Mouse (Mus musculus): ENCODE results near the gene Cadps2. TPM values are rescaled to one million over a fixed set of nuclear protein-coding genes. Genes with fewer than 3 reads are reported as not detected.
A peak's percentile ranks its signal among the peaks of the same experiment; 100 is the strongest.

Cadps2 gene
- polyA plus RNA-seq, 1 experiment from 2014 or later: 6.2 TPM

DNA sequence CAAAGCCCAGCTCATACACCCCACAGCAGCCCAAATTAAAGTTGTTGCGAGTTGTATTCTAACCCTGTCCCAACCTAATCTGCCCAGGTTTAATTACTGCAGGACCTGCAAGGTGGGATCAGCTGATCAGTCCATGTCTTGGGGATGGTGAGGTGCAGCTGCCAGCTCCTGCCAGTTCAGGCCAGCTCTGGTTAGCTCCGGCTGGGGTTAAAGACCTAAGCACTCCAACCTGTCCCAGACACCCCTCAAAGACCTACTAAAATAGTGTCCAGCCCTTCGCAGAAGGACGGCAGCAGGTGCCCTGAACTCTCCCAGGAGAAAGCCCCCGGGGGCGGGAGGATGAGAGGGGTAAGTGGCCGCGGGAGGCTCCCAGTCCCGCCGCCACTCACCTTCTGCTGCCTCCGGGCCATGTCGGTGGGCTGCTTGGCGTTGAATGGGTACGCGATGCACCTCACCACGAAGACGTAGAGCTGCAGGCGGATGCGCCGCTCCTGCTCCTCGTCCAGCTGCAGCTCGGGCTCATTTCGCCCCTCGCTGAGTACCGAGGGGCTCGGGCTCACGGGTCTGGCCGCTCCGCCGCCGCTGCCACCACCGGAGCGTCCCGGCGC lies 716 bp downstream of the Cadps2 start:
- peak overlapping the region; percentile 80 for H3K4me3 ChIP-seq (ENCODE audit: low read length)
- peak overlapping the region; percentile 78 for H3K9ac ChIP-seq (replicated peaks; ENCODE audit: low read length)
- H3K9me3 ChIP-seq (ENCODE audit: low read length): peaks cover 3% of the 10 kb centered on the region
- peak overlapping the region; percentile 40; the same call in 1 of the 2 replicates for H3K27ac ChIP-seq (ENCODE audit: low read length)
- H3K27me3 ChIP-seq (ENCODE audit: insufficient read depth, low read length): no peaks in the 10 kb centered on the region
- peak; percentile 78 for ATAC-seq (ENCODE audit: low FRiP score, low TSS enrichment)
- WGBS: 1% methylated on average over 34 of the region's 35 CpGs
- no peaks in the 10 kb centered on the region for H3K36me3 ChIP-seq (ENCODE audit: insufficient read depth, low read length)
- H3K4me1 ChIP-seq (ENCODE audit: insufficient read depth, low read length): peaks cover 6% of the 10 kb centered on the region
- peak overlapping the region; percentile 72 for H3K4me2 ChIP-seq (replicated peaks; ENCODE audit: low read depth, low read length)

DNA sequence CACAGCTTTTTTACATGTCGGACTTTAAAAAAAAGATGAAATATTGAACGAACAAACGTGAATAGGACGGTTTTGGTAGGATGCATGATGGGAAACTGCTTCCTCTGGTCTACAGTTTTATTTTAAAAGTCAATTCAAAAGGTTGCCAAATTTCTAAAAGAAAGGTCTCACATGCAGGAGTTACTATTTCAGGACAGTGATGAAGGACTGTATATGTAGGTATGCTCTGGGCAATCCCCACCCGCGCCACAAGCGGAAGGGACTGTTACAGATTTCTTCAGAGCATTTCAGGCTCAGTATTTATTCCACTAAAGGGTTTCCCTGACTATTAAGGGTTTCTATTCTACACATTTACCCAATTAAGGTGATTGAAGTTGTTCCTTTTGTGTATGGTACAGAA lies 1.6 kb downstream of the Cadps2 start:
- 88% methylated on average over 7 of the region's 7 CpGs for WGBS
- Histone ChIP-seq H3K4me3 (ENCODE audit: low read length) (no peak overlapping the region; the same call in 1 of the 2 replicates), H3K36me3 (ENCODE audit: insufficient read depth, low read length) (no peaks in the 10 kb centered on the region), H3K4me2 (replicated peaks; ENCODE audit: low read depth, low read length) (peak overlapping the region; percentile 72; the same call in 1 of the 2 replicates), H3K9me3 (ENCODE audit: low read length) (peaks cover 3% of the 10 kb centered on the region), H3K4me1 (ENCODE audit: insufficient read depth, low read length) (peaks cover 6% of the 10 kb centered on the region), H3K27me3 (ENCODE audit: insufficient read depth, low read length) (no peaks in the 10 kb centered on the region), H3K9ac (replicated peaks; ENCODE audit: low read length) (no peak overlapping the region), H3K27ac (ENCODE audit: low read length) (no peak overlapping the region)
- no peak for ATAC-seq (ENCODE audit: low FRiP score, low TSS enrichment)

DNA sequence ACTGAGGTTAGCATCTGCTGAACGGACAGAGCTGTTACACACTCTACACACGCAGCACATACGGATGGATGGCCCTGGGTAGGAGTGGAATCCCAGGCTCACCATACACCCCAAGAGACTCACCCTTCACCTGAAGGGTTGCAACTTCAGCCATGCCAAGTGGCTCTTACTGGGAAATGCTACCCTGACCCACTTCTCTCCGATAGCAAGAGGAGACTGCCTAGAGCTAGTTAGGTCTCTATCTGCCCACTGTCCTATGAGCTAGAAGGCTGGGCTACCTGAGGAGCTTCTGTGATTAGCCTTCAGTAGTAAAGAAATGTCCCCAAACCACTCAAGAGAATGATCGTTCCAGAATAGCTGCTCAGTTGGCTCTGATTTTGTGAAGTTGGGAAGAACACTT lies 2.1 kb downstream of the Cadps2 start:
- H3K4me1 ChIP-seq (ENCODE audit: insufficient read depth, low read length): peaks cover 6% of the 10 kb centered on the region
- ATAC-seq (ENCODE audit: low FRiP score, low TSS enrichment): no peak
- H3K27ac ChIP-seq (ENCODE audit: low read length): no peak overlapping the region
- no peak overlapping the region for H3K9ac ChIP-seq (replicated peaks; ENCODE audit: low read length)
- H3K9me3 ChIP-seq (ENCODE audit: low read length): peaks cover 3% of the 10 kb centered on the region
- no peaks in the 10 kb centered on the region for H3K36me3 ChIP-seq (ENCODE audit: insufficient read depth, low read length)
- no peaks in the 10 kb centered on the region for H3K27me3 ChIP-seq (ENCODE audit: insufficient read depth, low read length)
- H3K4me2 ChIP-seq (replicated peaks; ENCODE audit: low read depth, low read length): 0 out of 2 replicates have a peak overlapping the region, but pooled peaks have one; percentile 72
- 82% methylated on average over 5 of the region's 5 CpGs for WGBS
- no peak overlapping the region for H3K4me3 ChIP-seq (ENCODE audit: low read length)

DNA sequence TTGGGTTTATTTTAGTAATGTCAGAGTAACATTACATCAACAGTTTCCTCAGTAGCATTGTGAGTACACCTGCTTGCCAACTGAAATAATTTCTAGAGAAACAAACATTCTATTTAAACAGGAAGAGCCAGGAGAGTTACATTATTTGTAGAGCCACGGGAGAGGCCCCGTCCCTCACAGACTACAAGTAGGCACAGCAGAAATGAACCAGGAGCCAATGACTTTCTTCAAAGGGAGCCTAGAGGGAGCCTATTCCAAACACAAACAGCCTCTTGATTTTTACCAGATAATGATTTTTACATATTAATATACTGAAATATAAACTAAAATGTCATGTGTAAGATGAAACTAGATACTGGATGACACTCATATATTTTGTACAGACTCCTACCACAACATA lies 2.5 kb downstream of the Cadps2 start:
- no peak overlapping the region for H3K4me2 ChIP-seq (replicated peaks; ENCODE audit: low read depth, low read length)

DNA sequence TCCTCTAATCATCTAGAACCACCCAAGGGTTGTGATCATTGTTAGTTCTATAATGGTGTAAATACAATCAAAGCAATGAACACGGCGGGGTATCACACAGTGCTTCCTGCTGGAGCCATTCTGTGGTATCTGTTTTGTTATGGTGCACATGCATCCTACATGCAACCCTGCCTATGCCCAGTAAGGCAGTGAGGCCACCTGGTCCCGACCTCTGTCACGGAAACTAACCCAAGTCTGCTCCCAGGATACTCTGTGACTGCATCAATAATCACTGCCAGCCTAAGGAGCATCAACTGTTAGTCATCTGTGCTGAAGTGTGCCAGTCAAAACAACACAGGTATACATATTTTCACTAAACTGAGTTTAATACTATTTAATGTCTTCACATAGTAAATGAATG lies 3.7 kb downstream of the Cadps2 start:
- Histone ChIP-seq H3K9ac (replicated peaks; ENCODE audit: low read length) (no peak overlapping the region), H3K27me3 (ENCODE audit: insufficient read depth, low read length) (no peaks in the 10 kb centered on the region), H3K27ac (ENCODE audit: low read length) (no peak overlapping the region), H3K36me3 (ENCODE audit: insufficient read depth, low read length) (no peaks in the 10 kb centered on the region), H3K9me3 (ENCODE audit: low read length) (no peaks in the 10 kb centered on the region), H3K4me1 (ENCODE audit: insufficient read depth, low read length) (peaks cover 6% of the 10 kb centered on the region), H3K4me3 (ENCODE audit: low read length) (no peak overlapping the region), H3K4me2 (replicated peaks; ENCODE audit: low read depth, low read length) (no peak overlapping the region)
- WGBS: 94% methylated on average over 4 of the region's 4 CpGs
- no peak for ATAC-seq (ENCODE audit: low FRiP score, low TSS enrichment)

More for the DNA sequence above, 2.5 kb downstream of the Cadps2 start:
- peaks cover 6% of the 10 kb centered on the region for H3K4me1 ChIP-seq (ENCODE audit: insufficient read depth, low read length)
- ATAC-seq (ENCODE audit: low FRiP score, low TSS enrichment): no peak
- H3K9me3 ChIP-seq (ENCODE audit: low read length): peaks cover under 1% of the 10 kb centered on the region
- no peaks in the 10 kb centered on the region for H3K36me3 ChIP-seq (ENCODE audit: insufficient read depth, low read length)
- WGBS: 38% methylated on average over 2 of the region's 2 CpGs
- no peak overlapping the region for H3K4me3 ChIP-seq (ENCODE audit: low read length)
- H3K9ac ChIP-seq (replicated peaks; ENCODE audit: low read length): no peak overlapping the region
- H3K27ac ChIP-seq (ENCODE audit: low read length): no peak overlapping the region
- no peaks in the 10 kb centered on the region for H3K27me3 ChIP-seq (ENCODE audit: insufficient read depth, low read length)

DNA sequence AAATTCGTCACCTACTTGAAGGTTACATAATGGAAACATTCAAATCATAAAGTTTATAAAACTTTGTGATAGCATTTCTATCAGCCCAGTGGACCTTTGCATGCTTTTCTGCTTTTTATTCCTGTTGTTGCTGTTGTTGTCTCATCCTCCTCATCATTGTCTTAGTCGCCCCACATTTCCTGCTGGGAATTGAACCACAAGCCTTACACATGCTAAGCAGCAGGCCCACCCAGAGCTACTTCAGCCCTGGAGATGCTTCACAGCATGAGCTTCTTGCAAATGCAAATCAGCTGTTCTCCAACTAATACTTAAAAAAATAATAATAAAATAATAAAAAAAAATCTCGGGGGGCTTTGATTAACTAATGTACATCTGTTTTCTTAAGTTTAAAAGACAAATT lies 8.5 kb downstream of the Cadps2 start:
- Histone ChIP-seq H3K9me3 (ENCODE audit: low read length) (no peaks in the 10 kb centered on the region), H3K4me2 (replicated peaks; ENCODE audit: low read depth, low read length) (no peak overlapping the region), H3K36me3 (ENCODE audit: insufficient read depth, low read length) (no peaks in the 10 kb centered on the region), H3K4me3 (ENCODE audit: low read length) (no peak overlapping the region), H3K9ac (replicated peaks; ENCODE audit: low read length) (no peak overlapping the region), H3K27ac (ENCODE audit: low read length) (no peak overlapping the region), H3K27me3 (ENCODE audit: insufficient read depth, low read length) (no peaks in the 10 kb centered on the region), H3K4me1 (ENCODE audit: insufficient read depth, low read length) (no peaks in the 10 kb centered on the region)
- ATAC-seq (ENCODE audit: low FRiP score, low TSS enrichment): no peak
- WGBS: 60% methylated on average over 3 of the region's 3 CpGs

DNA sequence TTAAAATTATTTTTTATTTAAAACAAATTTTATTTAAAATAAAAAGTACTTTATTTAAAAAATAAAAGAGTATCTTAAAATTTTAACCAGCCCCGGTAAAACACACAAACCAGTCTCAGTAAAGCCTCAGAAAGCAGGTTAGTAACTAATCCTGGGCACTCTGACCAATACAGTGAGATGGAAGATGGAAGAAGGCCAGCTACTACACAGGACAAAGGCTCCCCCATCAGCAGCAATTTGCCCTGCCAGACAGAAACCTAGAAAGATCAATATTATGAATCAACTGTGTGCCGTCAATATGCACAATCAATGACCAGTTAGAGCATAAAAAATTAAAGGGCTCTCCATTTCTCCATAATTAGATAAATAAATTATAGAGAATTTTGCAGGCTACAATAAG lies 9.9 kb downstream of the Cadps2 start:
- H3K4me3 ChIP-seq (ENCODE audit: low read length): no peak overlapping the region
- no peaks in the 10 kb centered on the region for H3K36me3 ChIP-seq (ENCODE audit: insufficient read depth, low read length)
- no peaks in the 10 kb centered on the region for H3K4me1 ChIP-seq (ENCODE audit: insufficient read depth, low read length)
- no peaks in the 10 kb centered on the region for H3K27me3 ChIP-seq (ENCODE audit: insufficient read depth, low read length)
- no peak for ATAC-seq (ENCODE audit: low FRiP score, low TSS enrichment)
- H3K9me3 ChIP-seq (ENCODE audit: low read length): no peaks in the 10 kb centered on the region
- no peak overlapping the region for H3K4me2 ChIP-seq (replicated peaks; ENCODE audit: low read depth, low read length)
- H3K27ac ChIP-seq (ENCODE audit: low read length): no peak overlapping the region
- WGBS: 88% methylated on average over 2 of the region's 2 CpGs
- no peak overlapping the region for H3K9ac ChIP-seq (replicated peaks; ENCODE audit: low read length)

DNA sequence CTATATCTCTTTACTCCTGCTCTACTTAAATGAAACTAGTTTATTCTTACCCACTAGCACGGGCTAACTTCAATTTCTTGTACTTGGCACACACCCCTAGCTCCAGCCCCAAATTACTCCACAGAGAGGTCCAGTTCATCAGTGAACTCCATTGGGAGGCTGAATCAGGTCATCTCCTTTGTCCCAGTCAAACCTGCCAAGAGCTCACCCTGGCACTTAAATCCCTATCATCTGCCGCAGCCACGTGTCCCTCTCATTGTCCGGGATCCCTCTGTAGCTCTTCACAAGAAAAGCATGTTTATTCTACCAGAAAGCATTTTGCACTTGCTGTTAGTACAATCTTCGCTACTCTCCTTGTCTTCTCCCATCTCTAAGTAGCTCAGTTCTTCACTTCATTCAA lies 17.4 kb downstream of the Cadps2 start:
- no peaks in the 10 kb centered on the region for H3K4me1 ChIP-seq (ENCODE audit: insufficient read depth, low read length)
- WGBS: 89% methylated on average over 5 of the region's 5 CpGs
- H3K27me3 ChIP-seq (ENCODE audit: insufficient read depth, low read length): no peaks in the 10 kb centered on the region
- no peak overlapping the region for H3K9ac ChIP-seq (replicated peaks; ENCODE audit: low read length)
- H3K9me3 ChIP-seq (ENCODE audit: low read length): no peaks in the 10 kb centered on the region
- no peak overlapping the region for H3K27ac ChIP-seq (ENCODE audit: low read length)
- no peak overlapping the region for H3K4me3 ChIP-seq (ENCODE audit: low read length)
- H3K36me3 ChIP-seq (ENCODE audit: insufficient read depth, low read length): no peaks in the 10 kb centered on the region
- ATAC-seq (ENCODE audit: low FRiP score, low TSS enrichment): no peak
- no peak overlapping the region for H3K4me2 ChIP-seq (replicated peaks; ENCODE audit: low read depth, low read length)

DNA sequence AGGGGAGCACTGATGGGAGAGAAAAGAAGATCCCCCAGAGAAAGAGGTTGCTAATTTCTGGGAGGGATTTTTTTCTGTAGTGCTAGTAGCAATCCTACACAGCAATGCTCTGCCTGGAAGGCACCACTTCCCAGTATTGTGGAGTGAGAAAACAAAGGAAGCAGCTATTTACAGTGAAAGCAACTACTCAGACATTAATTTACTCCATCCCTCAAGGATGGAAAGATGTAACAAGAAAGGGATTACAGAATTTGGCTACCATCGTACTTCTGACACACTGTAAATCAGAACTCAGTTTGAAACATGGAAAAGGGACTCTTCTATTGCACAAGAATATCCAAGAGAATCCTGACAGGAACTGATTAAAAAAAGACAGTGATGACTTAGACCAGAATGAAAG lies 29.1 kb downstream of the Cadps2 start:
- Histone ChIP-seq H3K4me3 (ENCODE audit: low read length) (no peak overlapping the region), H3K36me3 (ENCODE audit: insufficient read depth, low read length) (no peaks in the 10 kb centered on the region), H3K4me2 (replicated peaks; ENCODE audit: low read depth, low read length) (no peak overlapping the region), H3K9me3 (ENCODE audit: low read length) (no peaks in the 10 kb centered on the region), H3K4me1 (ENCODE audit: insufficient read depth, low read length) (no peaks in the 10 kb centered on the region), H3K27me3 (ENCODE audit: insufficient read depth, low read length) (no peaks in the 10 kb centered on the region), H3K27ac (ENCODE audit: low read length) (no peak overlapping the region), H3K9ac (replicated peaks; ENCODE audit: low read length) (no peak overlapping the region)
- WGBS: 63% methylated on average over 1 of the region's 1 CpGs
- no peak for ATAC-seq (ENCODE audit: low FRiP score, low TSS enrichment)

DNA sequence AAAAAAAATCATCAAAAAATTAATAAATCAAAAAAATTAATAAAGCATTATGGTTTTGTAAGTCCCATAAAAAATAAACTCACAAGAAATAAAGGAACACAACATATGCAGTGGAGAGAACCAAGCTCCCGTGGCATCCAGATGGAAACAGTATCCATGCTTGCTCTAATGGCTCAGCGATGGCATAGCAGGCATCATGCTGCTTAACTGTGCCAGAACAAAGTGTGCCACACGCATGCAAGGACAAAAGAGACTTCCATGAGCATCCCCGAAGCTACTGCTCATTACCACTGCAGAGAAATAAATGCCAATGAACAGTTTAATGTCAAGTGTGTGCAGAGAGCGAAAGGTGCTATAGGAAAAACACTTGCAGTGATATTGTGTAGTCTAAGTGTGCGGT lies 29.9 kb downstream of the Cadps2 start:
- 89% methylated on average over 6 of the region's 6 CpGs for WGBS
- Histone ChIP-seq H3K36me3 (ENCODE audit: insufficient read depth, low read length) (no peaks in the 10 kb centered on the region), H3K27me3 (ENCODE audit: insufficient read depth, low read length) (no peaks in the 10 kb centered on the region), H3K4me2 (replicated peaks; ENCODE audit: low read depth, low read length) (no peak overlapping the region), H3K9me3 (ENCODE audit: low read length) (no peaks in the 10 kb centered on the region), H3K4me3 (ENCODE audit: low read length) (no peak overlapping the region), H3K27ac (ENCODE audit: low read length) (no peak overlapping the region), H3K9ac (replicated peaks; ENCODE audit: low read length) (no peak overlapping the region), H3K4me1 (ENCODE audit: insufficient read depth, low read length) (no peaks in the 10 kb centered on the region)
- no peak for ATAC-seq (ENCODE audit: low FRiP score, low TSS enrichment)

All from kidney, embryonic 16.5 days (tissue).